Mouse (Mus musculus) Muller cell, postnatal 12 days (primary cell): ENCODE data around the gene Gm11114.

Experiments used
- DNase-seq: peaks from one replicate; pipeline ENCODE4 v3.0.0-alpha.2; 2015; ENCODE audit errors: inconsistent ontology term

Gene Gm11114

DNA sequence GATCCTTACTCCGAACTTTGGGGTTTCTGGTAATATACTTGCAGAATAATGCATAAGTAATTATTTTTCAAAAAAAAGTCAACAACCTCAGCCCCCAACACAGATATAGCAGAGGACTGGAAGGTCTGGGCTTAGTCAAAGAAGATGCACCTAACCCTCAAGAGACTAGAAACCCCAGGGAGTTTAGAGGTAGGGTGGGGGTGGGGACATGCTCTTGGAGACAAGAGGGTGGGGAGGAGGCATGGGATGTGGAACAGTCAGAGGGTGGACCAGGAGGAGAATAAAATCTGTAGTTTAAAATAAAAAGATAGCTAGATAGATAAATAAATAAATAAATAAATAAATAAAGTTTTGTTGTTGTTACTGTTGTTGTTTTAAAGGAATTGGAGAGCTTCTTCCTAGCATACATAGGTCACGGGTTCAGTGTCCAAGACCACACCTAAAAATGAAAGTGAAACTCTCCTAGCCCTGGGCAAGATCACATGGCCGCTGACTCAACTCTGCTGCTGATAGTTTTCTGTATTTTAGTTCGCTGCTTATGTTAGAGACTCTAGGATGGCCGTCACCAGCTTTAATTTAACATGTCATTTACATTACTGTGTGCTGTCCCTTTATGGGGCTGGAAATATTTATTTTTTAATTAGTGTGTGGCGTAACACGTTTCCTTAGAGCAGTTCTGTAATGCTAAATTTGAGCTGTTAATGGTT, 44.7 kb downstream of the Gm11114 start:
- no peak for DNase-seq
